Mouse (Mus musculus) embryonic fibroblast, embryonic 13.5 days (primary cell): ENCODE data around the gene Tlnrd1.

Experiments
- CTCF ChIP-seq: IDR thresholded peaks from 2 replicates; pipeline ENCODE4 v1.5.1; 2011; ENCODE audit warnings: mild to moderate bottlenecking, control low read depth, low read length, moderate library complexity, borderline replicate concordance; ENCODE audit not compliant: insufficient read depth
- POLR2A ChIP-seq: IDR thresholded peaks from 2 replicates; pipeline ENCODE4 v1.6.1; 2011; ENCODE audit warnings: low read depth, mild to moderate bottlenecking, control low read depth, low read length, moderate library complexity

DNA sequence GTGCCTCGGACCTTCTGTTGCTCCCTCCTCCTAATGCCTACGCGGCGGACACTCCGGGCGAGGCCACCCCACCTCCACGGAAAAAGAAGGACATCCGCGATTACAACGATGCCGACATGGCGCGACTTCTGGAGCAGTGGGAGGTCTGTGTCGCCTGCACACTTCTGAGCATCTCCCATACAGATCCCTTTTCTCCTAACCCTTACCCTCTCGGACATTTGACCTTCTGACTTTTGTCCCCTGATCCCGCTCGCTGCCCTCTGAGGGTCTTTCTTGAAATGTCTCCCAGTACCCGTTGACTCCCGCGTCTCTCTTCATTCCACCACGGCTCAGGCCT is 8.2 kb upstream of the Tlnrd1 start:
- no peak for TF ChIP-seq CTCF
- TF ChIP-seq POLR2A: no peak
